Comparison of ENCODE assay signal across 10 mouse cellular contexts in the genomic region with DNA sequence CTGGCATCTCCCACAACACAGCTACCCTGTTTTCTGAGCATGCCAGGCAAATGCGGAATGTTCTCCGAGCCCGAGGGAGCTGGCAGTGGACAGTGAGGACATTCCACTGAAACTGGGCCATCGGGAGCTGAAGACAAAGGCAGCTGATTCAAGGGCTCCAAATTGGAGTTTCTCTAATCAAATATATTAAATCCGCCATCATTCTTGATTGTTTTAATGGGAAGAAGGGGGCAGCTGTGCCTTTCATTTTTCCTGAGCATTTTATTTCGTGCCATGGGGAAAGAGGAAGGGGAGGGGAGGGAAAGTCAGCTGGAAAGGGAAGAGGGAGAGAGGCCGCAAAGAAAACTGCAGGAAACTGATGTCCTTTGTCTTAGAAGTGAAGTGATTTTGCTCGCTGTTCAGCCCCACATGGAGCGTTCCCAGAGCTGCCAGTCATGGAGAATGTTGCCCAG.
A peak's percentile ranks its signal among the peaks of the same experiment; 100 is the strongest.
DNase-seq lines count a peak whose midpoint lies in the region; ATAC-seq lines count a peak whose summit lies in the region.
"Had no signal": no experiment of that assay in that cellular context is flagged by ENCODE, and none has a peak within 500 bp of the region (broad histone marks: within the 10 kb centered on the region; RNA-seq: fewer than 3 reads in every experiment).

No protein-coding gene starts in this region.

- H3K9ac ChIP-seq in neural tube, embryonic 12.5 days, result no peak overlapping the region
- H3K9ac ChIP-seq in midbrain, embryonic 14.5 days (replicated peaks; ENCODE audit: low read length), result no peak overlapping the region
- H3K9ac ChIP-seq in kidney, embryonic 14.5 days (ENCODE audit: low read depth, low read length), result no peak overlapping the region
- H3K9ac ChIP-seq: liver, embryonic 13.5 days had no signal

- WGBS in neural tube, embryonic 12.5 days, result 52% methylated on average over 9 of the region's 9 CpGs
- WGBS in midbrain, embryonic 14.5 days, result 54% methylated on average over 9 of the region's 9 CpGs
- WGBS in kidney, embryonic 14.5 days, result 77% methylated on average over 9 of the region's 9 CpGs

- peak; percentile 35 for DNase-seq in embryo, embryonic 10.5 days (ENCODE audit: low spot score)
- no peak for DNase-seq in embryo, embryonic 10 days (ENCODE audit: low spot score)
- DNase-seq in neural tube, embryonic 10.5 days (ENCODE audit: extremely low spot score, low spot score), result no peak
- peak; percentile 50 for DNase-seq in gastrocnemius, postnatal 25 days
- DNase-seq in midbrain, embryonic 14.5 days, result peak; percentile 51
- no peak for DNase-seq in adrenal gland, adult 18-20 months (ENCODE audit: low spot score in 2 of 2)
- DNase-seq: kidney, adult 8-10 months; liver, embryonic 13.5 days had no signal

- ATAC-seq in neural tube, embryonic 12.5 days (ENCODE audit: low FRiP score, low read depth), result no peak
- ATAC-seq in midbrain, embryonic 14.5 days (ENCODE audit: low FRiP score, low TSS enrichment), result no peak
- no peak for ATAC-seq in kidney, embryonic 14.5 days (ENCODE audit: low FRiP score, low TSS enrichment)

- no peaks in the 10 kb centered on the region for H3K36me3 ChIP-seq in neural tube, embryonic 12.5 days
- H3K36me3 ChIP-seq in midbrain, embryonic 14.5 days (ENCODE audit: control insufficient read depth, insufficient read depth, low read length), result no peaks in the 10 kb centered on the region
- no peaks in the 10 kb centered on the region for H3K36me3 ChIP-seq in kidney, embryonic 14.5 days (ENCODE audit: control insufficient read depth, insufficient read depth, low read length)
- H3K36me3 ChIP-seq: liver, embryonic 13.5 days had no signal

- no peaks in the 10 kb centered on the region for H3K27me3 ChIP-seq in neural tube, embryonic 12.5 days (replicated peaks)
- H3K27me3 ChIP-seq in midbrain, embryonic 14.5 days (ENCODE audit: control insufficient read depth, insufficient read depth, low read length), result no peaks in the 10 kb centered on the region
- no peaks in the 10 kb centered on the region for H3K27me3 ChIP-seq in kidney, embryonic 14.5 days (ENCODE audit: control insufficient read depth, insufficient read depth, low read length)
- H3K27me3 ChIP-seq: liver, embryonic 13.5 days had no signal

- H3K4me3 ChIP-seq in neural tube, embryonic 12.5 days, result no peak overlapping the region
- H3K4me3 ChIP-seq in midbrain, embryonic 14.5 days (replicated peaks; ENCODE audit: low read depth, low read length), result no peak overlapping the region
- H3K4me3 ChIP-seq in kidney, embryonic 14.5 days (ENCODE audit: low read length), result no peak overlapping the region
- H3K4me3 ChIP-seq: liver, embryonic 13.5 days had no signal

- H3K9me3 ChIP-seq in neural tube, embryonic 12.5 days, result no peaks in the 10 kb centered on the region
- no peaks in the 10 kb centered on the region for H3K9me3 ChIP-seq in midbrain, embryonic 14.5 days (ENCODE audit: control insufficient read depth, low read length)
- no peaks in the 10 kb centered on the region for H3K9me3 ChIP-seq in kidney, embryonic 14.5 days (ENCODE audit: control insufficient read depth, low read length)
- H3K9me3 ChIP-seq: liver, embryonic 13.5 days had no signal

- H3K27ac ChIP-seq in neural tube, embryonic 12.5 days, result 0 out of 2 replicates have a peak overlapping the region, but pooled peaks have one; percentile 17
- H3K27ac ChIP-seq in midbrain, embryonic 14.5 days (replicated peaks; ENCODE audit: low read depth, low read length), result no peak overlapping the region
- no peak overlapping the region for H3K27ac ChIP-seq in kidney, embryonic 14.5 days (ENCODE audit: low read depth, low read length)
- H3K27ac ChIP-seq: liver, embryonic 13.5 days had no signal

- H3K4me1 ChIP-seq in neural tube, embryonic 12.5 days, result peaks cover 24% of the 10 kb centered on the region
- peaks cover 21% of the 10 kb centered on the region for H3K4me1 ChIP-seq in midbrain, embryonic 14.5 days (ENCODE audit: control insufficient read depth, insufficient read depth, low read length)
- peaks cover 6% of the 10 kb centered on the region; the same call in 1 of the 2 replicates for H3K4me1 ChIP-seq in kidney, embryonic 14.5 days (ENCODE audit: control insufficient read depth, insufficient read depth, low read length)
- H3K4me1 ChIP-seq: liver, embryonic 13.5 days had no signal

- no peak overlapping the region for H3K4me2 ChIP-seq in neural tube, embryonic 12.5 days (replicated peaks)
- no peak overlapping the region for H3K4me2 ChIP-seq in midbrain, embryonic 14.5 days (ENCODE audit: low read length)
- no peak overlapping the region for H3K4me2 ChIP-seq in kidney, embryonic 14.5 days (replicated peaks; ENCODE audit: low read depth, low read length)
- H3K4me2 ChIP-seq: liver, embryonic 13.5 days had no signal

Comparison
In these comparisons a context has a peak if more than half of its experiments do, and no peak if none do; other contexts are left out.
1. DNase-seq: peak in embryo, embryonic 10.5 days (single experiment), gastrocnemius, postnatal 25 days (single experiment) and midbrain, embryonic 14.5 days (single experiment); none in embryo, embryonic 10 days (single experiment), neural tube, embryonic 10.5 days (single experiment) and adrenal gland, adult 18-20 months (0 of 2).